Mouse (Mus musculus) liver, adult 2 months (tissue): ENCODE results near the gene Atxn1.

ENCODE experiments used
- CTCF ChIP-seq: fragments of 200-500 bp; IDR thresholded peaks from 2 replicates; pipeline ENCODE4 v1.5.1; 2011; ENCODE audit warnings: low read depth, low read length, control low read depth
- POLR2A ChIP-seq: fragments of 200-500 bp; IDR thresholded peaks from 2 replicates; pipeline ENCODE4 v1.6.1; 2011; ENCODE audit warnings: low read length, control low read depth; ENCODE audit not compliant: insufficient read depth; ENCODE audit errors: extremely low read depth

GRCm38 (mm10) chr13:45925294-45925693, 39.5 kb downstream of the Atxn1 start:
- TF ChIP-seq CTCF: no peak
- TF ChIP-seq POLR2A: no peak
